Mouse (Mus musculus): ENCODE measurements around the gene Lyrm9. TPM values are rescaled to one million over a fixed set of nuclear protein-coding genes. Genes with fewer than 3 reads are reported as not detected.
"Not testable (repeated sequence)": the region's sequence is repeated elsewhere in the genome, so short reads cannot be mapped to it uniquely, and the experiment has no call there.

The Lyrm9 gene
- polyA plus RNA-seq, 1 experiment from 2014 or later = 13.9 TPM

DNA sequence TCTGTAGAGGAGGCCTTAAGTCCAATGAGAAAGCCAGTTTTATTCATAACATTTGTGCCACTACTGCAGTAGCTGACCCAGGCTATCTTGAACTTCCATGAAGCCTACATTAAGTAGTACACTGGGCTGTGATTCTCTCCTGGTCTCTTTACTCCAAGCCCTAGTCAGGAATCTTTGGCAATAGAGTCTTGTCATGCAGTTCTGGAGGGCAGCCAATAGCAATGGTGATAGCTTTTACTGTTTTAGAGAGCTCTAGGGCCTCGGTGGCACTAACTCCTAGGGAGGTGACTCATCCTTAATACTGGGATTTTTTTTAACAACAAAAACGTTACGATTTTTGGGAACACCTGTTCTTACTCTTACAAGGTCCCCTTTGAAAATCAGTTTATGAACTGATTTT is 40.1 kb downstream of the Lyrm9 start:
- Histone ChIP-seq H3K9me3 (replicated peaks) (no peaks in the 10 kb centered on the region), H3K27ac (no peak overlapping the region), H3K4me3 (no peak overlapping the region), H3K36me3 (no peaks in the 10 kb centered on the region), H3K27me3 (ENCODE audit: low read depth, poor library complexity, severe bottlenecking) (no peaks in the 10 kb centered on the region), H3K4me1 (no peaks in the 10 kb centered on the region)
- 93% methylated on average over 3 of the region's 3 CpGs for WGBS
- no peak for DNase-seq (ENCODE audit: low spot score)

DNA sequence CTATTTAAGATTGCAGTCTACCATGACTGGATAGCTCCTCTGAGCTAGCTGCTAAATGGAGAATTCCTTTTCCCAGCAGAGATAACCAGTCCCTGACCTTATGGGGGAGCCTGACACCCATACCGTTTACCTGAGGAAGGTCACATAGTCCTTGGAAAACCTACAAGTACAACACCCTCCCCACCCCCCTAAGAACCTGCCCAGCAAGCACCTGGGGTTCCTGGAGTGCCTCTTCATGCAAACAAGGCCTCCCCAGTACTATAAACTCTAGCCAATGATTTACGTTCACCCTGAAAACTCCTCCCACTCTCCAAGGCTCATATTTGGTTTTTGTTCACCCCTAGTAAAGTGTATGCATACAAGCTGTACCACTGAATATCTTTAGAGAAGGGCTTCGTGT is 41.3 kb downstream of the Lyrm9 start:
- 74% methylated on average over 3 of the region's 3 CpGs for whole genome bisulfite sequencing
- no peak overlapping the region for H3K4me3 ChIP-seq
- peaks cover 4% of the 10 kb centered on the region; the same call in 1 of the 2 replicates for H3K4me1 ChIP-seq
- H3K36me3 ChIP-seq = no peaks in the 10 kb centered on the region
- H3K27me3 ChIP-seq (ENCODE audit: low read depth, poor library complexity, severe bottlenecking) = no peaks in the 10 kb centered on the region
- no peak overlapping the region for H3K27ac ChIP-seq
- no peak for DNase-seq (ENCODE audit: low spot score)
- H3K9me3 ChIP-seq (replicated peaks) = no peaks in the 10 kb centered on the region

DNA sequence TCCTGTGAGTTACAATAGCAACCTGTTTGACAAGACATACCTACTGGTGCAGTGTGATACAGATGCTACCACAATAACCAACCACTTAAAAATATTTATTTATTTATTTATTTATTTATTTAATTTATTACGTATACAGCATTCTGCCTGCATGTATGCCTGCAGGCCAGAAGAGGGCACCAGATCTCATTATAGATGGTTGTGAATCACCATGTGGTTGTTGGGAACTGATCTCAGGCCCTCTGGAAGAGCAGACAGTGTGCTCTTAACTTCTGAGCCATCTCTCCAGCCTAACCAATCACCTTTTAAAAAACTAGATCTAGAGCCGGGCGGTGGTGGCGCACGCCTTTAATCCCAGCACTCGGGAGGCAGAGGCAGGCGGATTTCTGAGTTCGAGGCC is 42.8 kb downstream of the Lyrm9 start:
- WGBS = 97% methylated on average over 8 of the region's 8 CpGs

DNA sequence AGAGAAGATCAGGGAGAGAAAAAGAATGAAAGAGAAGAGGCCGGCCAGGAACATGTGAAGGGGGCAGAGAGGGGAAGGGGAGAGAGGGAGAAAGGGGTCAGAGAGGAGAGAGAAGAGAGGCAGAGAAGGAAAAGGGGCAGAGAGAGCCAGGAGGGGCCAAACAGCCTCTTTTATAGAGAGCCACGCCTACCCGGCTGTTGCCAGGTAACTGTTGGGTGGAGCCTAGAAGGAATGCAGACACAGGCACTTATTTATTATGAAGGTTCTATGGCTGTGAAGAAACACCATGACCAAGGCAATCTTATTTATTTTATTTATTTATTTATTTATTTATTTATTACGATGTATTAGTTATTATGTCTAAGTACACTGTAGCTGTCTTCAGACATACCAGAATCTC is 44.5 kb downstream of the Lyrm9 start:
- no peak overlapping the region for H3K27ac ChIP-seq
- no peak overlapping the region for H3K4me3 ChIP-seq
- no peaks in the 10 kb centered on the region for H3K36me3 ChIP-seq
- no peak for DNase-seq (ENCODE audit: low spot score)
- H3K9me3 ChIP-seq (replicated peaks) = no peaks in the 10 kb centered on the region
- H3K4me1 ChIP-seq = peaks cover 4% of the 10 kb centered on the region; the same call in 1 of the 2 replicates
- WGBS = 92% methylated on average over 4 of the region's 4 CpGs
- H3K27me3 ChIP-seq (ENCODE audit: low read depth, poor library complexity, severe bottlenecking) = no peaks in the 10 kb centered on the region

More for the DNA sequence above, 42.8 kb downstream of the Lyrm9 start:
- not testable (repeated sequence) for H3K4me1 ChIP-seq; H3K36me3 ChIP-seq; H3K27ac ChIP-seq; DNase-seq (ENCODE audit: low spot score); H3K27me3 ChIP-seq (ENCODE audit: low read depth, poor library complexity, severe bottlenecking); H3K4me3 ChIP-seq; H3K9me3 ChIP-seq (replicated peaks)

DNA sequence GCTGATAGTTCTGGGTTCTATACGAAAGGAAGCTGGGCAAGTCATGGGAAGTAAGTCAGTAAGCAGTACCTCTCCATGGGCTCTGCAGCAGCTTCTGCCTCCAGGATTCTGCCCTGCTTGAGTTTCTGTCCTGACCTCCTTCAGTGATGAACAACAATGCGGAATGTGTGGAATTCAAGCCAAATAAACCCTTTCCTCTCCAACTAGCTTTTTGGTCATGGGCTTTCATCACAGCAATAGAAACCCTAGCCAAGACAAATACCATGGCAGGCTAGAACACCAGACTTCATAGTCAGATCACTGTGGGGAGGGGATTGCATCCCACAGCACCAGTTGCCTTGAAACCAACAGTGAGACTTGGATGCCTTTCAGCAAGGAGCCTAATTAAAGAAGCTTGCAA is 46.4 kb downstream of the Lyrm9 start:
- Histone ChIP-seq H3K27ac (no peak overlapping the region), H3K4me3 (no peak overlapping the region), H3K36me3 (no peaks in the 10 kb centered on the region), H3K4me1 (peaks cover 4% of the 10 kb centered on the region; the same call in 1 of the 2 replicates), H3K27me3 (ENCODE audit: low read depth, poor library complexity, severe bottlenecking) (no peaks in the 10 kb centered on the region), H3K9me3 (replicated peaks) (no peaks in the 10 kb centered on the region)
- 66% methylated on average over 2 of the region's 2 CpGs for WGBS
- DNase-seq (ENCODE audit: low spot score) = no peak

DNA sequence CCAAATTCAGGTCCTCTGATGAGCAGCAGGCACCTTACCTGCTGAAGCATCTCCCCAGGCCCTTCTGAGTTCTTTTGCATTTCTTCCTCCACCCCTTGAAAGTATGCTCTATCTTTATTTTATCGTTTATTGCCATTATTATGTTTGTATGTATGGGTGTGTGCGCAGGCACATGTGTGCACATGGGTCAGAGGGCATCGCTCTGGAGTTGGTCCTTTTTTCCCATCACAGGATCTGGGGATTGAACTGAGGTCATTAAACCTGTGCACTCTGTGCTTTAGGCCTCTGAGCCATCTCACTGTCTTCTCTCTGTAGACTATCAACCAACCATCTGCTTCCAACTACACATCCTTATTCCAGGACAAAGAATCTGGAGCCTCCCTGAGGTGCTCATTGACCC is 53.3 kb downstream of the Lyrm9 start:
- no peak overlapping the region for H3K27ac ChIP-seq
- no peaks in the 10 kb centered on the region for H3K9me3 ChIP-seq (replicated peaks)
- no peaks in the 10 kb centered on the region for H3K27me3 ChIP-seq (ENCODE audit: low read depth, poor library complexity, severe bottlenecking)
- no peaks in the 10 kb centered on the region for H3K4me1 ChIP-seq
- no peaks in the 10 kb centered on the region for H3K36me3 ChIP-seq
- WGBS = 98% methylated on average over 3 of the region's 3 CpGs
- no peak for DNase-seq (ENCODE audit: low spot score)
- no peak overlapping the region for H3K4me3 ChIP-seq

DNA sequence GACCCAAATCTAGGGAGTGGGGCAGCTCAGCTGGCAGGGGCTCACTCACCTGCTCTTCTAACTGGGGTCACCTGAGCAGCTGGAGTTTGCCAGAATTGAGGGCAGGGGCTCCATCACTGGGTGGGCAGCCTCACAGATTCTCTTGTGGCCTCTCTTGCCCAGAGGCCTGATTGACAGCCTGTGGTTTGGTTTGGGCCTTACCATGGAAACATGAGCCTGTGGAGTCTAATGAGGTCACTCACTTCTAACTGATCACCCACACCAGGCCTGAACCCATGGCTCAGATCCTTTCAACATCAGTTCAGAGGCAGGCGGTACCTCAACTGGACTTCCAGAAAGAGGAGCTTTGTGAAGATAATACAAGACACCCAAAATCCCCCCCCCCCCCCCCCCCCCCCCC is 60.3 kb downstream of the Lyrm9 start:
- 68% methylated on average over 1 of the region's 1 CpGs for WGBS
- Histone ChIP-seq H3K36me3 (no peaks in the 10 kb centered on the region), H3K4me3 (no peak overlapping the region)

DNA sequence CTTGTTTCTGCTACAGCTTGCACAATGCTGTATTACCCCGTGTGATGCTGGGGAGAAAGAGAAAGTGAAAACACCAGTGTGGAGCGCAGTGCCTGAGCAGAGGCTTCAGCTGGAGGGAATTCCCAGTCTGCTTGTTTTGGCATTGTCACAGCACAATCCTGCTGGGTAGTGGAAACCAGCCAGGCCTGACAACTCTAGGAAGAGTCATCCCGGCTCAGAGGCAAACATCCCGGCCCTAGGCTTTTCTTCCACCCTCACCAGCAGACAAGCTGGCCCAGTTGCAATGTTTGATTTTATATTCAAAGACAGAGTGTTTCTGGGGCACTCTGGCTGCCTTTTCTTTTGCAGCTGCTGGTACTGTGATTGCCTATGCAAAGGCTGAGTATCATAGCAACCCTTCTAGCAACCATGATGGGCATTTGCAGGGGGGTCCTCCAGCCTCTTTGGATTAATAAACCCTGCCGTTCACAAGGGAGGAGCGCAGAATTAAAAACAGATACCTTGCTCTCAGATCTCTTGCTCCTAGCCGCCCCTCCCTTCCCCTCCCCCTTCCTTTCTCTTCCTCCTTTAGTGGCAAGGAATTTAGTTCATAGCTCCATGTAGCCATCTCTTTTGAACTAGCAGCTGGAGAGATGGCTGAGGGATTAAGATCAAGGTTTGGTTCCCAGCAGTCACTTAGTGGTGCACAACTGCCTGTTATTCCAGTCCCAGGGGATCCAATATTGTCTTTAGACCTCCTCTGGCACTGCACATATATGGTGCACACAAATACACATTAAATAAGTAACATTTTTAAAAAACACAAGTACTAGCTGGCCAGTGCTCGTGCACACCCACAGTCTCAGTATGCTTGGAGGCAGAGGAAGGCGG is 61.0 kb downstream of the Lyrm9 start:
- Histone ChIP-seq H3K4me3 (no peak overlapping the region), H3K27ac (peak overlapping the region; percentile 72), H3K27me3 (ENCODE audit: low read depth, poor library complexity, severe bottlenecking) (no peaks in the 10 kb centered on the region), H3K9me3 (replicated peaks) (no peaks in the 10 kb centered on the region), H3K36me3 (no peaks in the 10 kb centered on the region), H3K4me1 (peaks cover 15% of the 10 kb centered on the region)
- WGBS = 33% methylated on average over 9 of the region's 9 CpGs
- peak; percentile 48 for DNase-seq (ENCODE audit: low spot score)

More for the DNA sequence above, 60.3 kb downstream of the Lyrm9 start:
- Histone ChIP-seq H3K4me1 (peaks cover 15% of the 10 kb centered on the region), H3K27ac (peak overlapping the region; percentile 72), H3K27me3 (ENCODE audit: low read depth, poor library complexity, severe bottlenecking) (no peaks in the 10 kb centered on the region), H3K9me3 (replicated peaks) (no peaks in the 10 kb centered on the region)
- DNase-seq (ENCODE audit: low spot score) = peak; percentile 30

DNA sequence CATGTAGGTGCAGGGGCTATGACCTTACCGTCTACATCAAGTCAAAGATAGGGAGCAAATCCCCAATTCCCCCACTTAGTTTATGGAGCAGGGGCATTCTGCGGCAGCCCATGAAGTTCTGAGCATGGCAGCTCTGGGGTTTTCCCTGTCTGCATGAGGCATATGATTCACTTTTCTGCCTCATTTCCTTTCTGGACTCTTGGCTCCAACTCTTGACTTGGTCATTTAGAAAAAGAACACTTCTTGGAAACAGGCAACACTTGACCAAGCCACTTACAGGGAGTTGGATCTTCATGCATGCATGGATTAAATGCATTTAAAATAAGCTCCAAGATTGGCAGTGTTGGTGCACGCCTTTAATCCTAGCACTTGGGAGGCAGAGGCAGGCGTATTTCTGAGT is 62.8 kb downstream of the Lyrm9 start:
- Histone ChIP-seq H3K4me1 (peaks cover 15% of the 10 kb centered on the region), H3K27ac (no peak overlapping the region), H3K36me3 (no peaks in the 10 kb centered on the region), H3K4me3 (no peak overlapping the region), H3K27me3 (ENCODE audit: low read depth, poor library complexity, severe bottlenecking) (no peaks in the 10 kb centered on the region), H3K9me3 (replicated peaks) (no peaks in the 10 kb centered on the region)
- 92% methylated on average over 4 of the region's 4 CpGs for WGBS
- no peak for DNase-seq (ENCODE audit: low spot score)

Other genes starting within 250 kb of the Lyrm9 start
- gene Nlk, start 129.2 kb upstream of the Lyrm9 start, polyA plus RNA-seq (2016; fragmentation: Nextera tagmentation; extraction: Ambion mirVana) = 11.4 and 11.7 TPM in 2 replicates
- 36.4 and 37.2 TPM in 2 replicates for gene Ccnq, start 74.9 kb upstream of the Lyrm9 start, polyA plus RNA-seq (2016; fragmentation: Nextera tagmentation; extraction: Ambion mirVana)
- gene Nos2, start 94.2 kb downstream of the Lyrm9 start, polyA plus RNA-seq (2016; fragmentation: Nextera tagmentation; extraction: Ambion mirVana) = 0.85 and 1.4 TPM in 2 replicates
- 1.0 and 1.8 TPM in 2 replicates for gene Lgals9, start 158.4 kb downstream of the Lyrm9 start, polyA plus RNA-seq (2016; fragmentation: Nextera tagmentation; extraction: Ambion mirVana)